Mouse (Mus musculus) retina, embryonic 14.5 days (tissue): ENCODE data around the gene Aqp1.

Source experiments
- DNase-seq: peaks from one replicate; pipeline ENCODE4 v3.0.0-alpha.2; 2015; ENCODE audit warnings: low spot score

Gene Aqp1

DNA sequence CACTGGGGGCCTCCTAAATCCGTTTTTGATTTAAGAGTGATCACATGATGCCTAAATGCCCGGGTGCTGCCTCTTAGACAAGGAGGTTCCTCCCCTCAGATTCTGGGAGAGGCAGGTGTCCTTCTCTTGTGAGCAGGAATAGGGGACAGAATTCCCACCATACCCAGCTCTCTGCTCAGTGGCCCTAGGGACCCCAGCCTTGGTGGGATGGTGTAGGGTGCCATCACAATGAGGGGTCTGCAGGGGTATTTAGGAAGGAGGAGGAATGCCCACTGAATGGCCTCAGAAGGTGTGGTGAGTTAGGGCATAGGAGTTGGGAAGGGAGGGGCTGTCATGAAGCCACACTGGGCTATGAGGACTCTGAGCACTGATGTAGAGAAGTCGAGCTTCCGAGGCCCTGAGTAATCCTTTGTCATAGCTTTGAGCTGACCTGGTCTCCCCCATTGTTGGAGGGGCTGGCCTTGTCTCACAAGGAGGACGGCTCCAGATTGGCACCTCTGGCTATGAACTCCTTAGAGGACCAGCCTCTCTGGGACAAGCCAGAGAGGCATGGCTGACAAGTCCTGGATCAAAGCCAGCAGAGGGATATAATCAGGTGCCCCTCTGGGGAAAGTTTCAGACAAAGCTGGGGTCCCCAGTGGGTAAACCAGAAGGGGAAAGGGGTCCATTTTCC lies 4.0 kb upstream of the Aqp1 start:
- no peak for DNase-seq

DNA sequence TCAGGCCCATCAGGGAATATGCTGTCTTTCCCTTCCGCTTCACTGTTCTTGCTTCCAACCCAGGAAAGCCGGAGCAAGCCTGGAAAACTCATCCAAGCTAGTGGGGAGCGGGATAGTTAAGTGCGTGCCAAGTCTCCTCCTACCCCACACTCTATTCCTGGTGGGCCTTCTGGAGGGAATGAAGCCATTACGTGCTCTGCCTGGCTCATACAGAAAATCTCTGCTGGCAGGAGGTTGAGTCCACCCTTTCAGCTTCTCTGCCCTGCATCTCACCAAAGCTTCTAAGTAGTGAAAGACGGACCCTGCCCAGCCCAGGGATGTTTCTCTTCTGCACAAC lies 3.5 kb upstream of the Aqp1 start:
- no peak for DNase-seq

DNA sequence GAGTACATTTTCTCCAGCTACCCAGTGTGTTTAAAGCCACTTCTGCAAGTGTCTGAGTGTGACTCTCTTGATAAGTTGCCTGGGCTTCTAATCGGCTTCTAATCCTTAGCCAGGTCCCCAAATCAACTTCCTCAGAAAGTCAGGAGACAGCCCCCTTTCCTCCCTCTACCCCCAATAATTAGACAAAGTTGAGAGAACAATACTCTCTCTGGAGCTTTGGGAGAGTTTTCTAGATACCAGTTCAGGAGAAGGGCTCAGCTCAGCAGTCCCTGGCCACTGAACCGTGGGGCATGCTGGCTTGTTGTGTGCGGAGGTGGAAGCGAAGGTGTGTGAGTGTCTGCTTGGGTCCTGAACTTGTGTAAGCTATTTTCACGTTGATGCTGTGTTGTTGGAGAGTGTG lies 1.0 kb downstream of the Aqp1 start:
- DNase-seq, result no peak

DNA sequence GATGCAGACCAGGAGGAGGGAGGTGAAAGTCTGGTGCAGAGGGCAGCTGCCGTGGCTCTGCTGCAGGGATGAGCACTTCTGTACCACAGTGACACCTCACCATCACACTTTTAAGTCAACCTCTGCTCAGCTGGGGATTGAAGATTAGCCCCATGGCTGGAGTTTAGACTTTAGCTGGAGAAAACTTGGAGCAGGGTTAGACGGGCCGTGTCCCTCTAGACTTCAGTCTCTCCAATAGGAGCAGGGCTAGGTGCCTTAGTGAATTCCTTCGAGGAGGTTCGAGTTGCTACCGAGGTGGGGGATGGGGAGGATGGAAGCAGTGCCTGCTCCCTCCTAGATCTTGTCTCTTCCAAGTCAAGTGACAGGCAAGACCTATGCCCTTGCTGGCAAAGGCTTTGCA lies 1.8 kb downstream of the Aqp1 start:
- no peak for DNase-seq

DNA sequence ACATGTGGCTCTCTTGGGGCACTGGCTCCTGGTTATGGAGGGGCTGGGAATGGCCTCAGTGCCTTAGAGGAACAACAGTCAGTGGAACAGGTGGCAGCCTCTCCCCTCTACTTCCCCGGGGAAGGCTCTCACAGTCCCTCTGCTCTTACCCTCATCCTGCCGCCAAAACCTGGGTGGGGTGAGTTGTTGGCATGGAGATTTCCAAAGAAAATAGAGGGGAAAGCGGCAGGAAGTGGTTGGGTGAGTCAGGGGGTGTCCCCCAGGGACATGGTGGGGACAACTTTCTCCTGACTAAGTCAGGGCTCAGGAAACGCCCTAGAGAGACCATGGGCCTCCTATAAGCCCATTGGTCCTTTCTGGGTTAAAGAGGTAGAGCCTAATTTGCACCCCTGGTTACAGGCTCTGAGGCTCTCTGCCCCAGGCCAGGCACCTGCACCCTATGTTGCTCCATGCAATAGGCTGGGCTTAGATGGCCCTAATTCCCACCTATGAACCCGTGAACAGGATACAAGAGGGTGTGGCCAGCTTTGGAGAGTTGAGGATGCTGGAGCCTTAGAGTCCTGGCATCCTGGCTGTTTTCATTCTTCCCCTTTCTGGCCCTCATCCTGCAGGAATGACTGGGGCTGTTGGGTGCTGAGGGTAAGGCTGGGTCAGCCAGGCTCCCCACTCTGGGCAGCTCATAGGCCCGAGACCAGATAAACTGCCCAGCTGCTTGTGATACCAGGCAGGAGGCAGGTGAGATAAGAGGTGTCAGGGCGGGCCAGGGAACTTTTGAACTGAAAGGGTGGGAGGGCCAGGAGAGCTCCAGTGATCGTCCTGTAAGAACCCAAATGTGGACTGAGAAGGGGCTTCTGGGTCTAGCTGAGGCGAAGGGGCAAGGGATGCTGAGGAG lies 2.9 kb downstream of the Aqp1 start:
- no peak for DNase-seq

DNA sequence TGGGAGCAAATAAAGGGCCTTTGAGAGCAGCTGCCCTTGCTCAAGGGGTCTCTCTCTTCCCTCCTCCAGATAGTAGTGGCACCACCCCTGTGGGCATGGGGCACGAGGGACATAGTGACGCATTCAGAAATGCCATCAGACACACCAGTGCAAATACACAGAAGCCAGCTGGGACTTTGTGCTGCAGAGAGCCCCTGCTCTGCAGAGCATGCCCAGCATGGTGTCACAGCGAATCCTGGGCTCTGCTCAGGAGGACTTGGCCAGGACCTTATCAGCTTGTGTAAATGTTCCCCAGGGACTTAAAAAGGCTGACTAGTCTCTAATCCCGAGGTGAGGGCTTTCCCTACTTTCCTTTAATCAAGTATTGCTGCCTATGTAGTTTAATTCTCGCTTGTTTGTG lies 5.5 kb downstream of the Aqp1 start:
- DNase-seq, result no peak

DNA sequence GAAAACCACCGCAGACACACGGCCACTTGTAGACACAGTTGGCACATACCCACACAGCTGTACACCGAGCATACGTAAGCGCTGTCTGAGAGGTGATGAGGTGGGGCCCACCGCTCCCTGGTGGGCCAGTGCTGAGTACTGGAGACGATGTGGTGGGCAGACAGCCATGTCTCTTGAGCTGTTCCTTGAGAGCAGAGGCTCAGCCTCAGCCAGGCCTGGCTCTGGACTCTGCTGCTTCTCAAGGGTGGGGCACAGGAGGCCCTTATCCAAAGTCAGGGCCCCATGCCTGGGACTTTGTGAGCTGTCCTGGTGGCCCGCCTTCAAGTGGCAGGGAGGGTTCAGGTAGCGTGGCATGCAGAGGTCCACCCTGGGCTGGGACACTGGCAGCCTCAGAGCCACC lies 6.1 kb downstream of the Aqp1 start:
- no peak for DNase-seq

DNA sequence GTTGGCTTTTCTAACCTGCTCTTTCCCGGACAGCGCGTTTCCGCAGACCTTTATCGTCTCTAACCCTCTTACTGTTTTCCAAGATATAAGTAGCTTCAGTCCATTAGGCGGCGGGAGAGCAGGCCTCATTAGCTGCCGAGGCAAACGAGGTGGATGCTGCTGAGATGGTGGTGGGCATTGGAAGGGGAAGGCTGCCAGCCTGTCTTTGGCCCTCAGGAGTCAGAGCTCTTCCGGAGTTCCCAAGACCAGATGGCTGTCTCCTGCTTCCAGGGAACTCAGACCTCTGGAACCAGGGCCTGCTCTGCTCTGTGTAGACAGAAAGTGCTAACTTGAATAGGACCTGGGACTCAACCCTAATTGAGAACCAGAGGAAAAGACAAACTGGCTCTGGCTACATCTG lies 7.2 kb downstream of the Aqp1 start:
- DNase-seq, result no peak

DNA sequence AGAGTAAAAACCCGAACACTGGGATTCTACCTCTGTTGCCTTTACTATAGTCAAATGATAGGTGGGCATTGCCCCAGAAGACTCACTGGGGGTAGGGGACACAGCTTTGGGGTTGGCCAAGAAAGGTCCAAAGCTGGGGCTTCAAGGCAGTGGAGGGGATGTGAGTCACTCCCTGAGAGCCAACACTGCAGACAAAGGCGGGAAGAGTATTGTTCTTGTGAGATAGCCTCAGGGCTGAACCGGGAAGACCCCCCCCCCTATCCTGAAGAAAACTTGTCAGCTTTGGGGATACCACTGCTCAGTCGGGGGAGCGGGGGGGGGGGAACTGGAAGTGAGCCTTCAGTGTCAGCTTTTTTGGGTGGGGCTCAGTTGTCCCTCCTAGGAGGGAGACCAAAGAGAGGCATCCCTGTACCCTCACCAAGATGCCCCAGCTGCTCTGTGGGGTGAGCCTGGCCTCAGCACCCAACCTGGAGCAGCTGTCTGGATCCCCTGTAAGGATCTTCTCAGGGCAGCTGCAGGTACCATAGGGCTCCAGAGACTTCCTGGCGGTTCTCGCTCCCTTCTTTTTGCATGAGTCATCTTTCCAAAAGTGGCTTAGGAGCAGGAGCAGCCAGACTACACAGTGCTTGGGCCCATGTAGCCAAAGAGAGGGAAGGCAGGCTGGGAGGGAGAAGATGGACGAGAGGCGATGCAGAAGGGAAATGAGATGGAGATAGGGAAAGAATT lies 8.2 kb downstream of the Aqp1 start:
- DNase-seq, result no peak

DNA sequence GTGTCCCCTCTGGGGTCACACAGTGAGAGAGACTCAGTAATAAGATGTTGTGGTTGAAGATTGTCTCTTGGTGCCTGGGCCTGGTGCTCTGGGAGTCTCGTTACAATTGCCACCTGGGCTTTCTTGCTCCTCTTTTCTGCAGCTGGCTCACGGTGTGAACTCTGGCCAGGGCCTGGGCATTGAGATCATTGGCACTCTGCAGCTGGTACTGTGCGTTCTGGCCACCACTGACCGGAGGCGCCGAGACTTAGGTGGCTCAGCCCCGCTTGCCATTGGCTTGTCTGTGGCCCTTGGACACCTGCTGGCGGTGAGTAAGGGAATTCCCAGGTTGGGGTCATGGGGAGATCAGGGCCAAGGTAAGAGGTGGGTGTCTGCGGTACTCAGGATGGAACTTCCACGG lies 9.0 kb downstream of the Aqp1 start:
- no peak for DNase-seq

DNA sequence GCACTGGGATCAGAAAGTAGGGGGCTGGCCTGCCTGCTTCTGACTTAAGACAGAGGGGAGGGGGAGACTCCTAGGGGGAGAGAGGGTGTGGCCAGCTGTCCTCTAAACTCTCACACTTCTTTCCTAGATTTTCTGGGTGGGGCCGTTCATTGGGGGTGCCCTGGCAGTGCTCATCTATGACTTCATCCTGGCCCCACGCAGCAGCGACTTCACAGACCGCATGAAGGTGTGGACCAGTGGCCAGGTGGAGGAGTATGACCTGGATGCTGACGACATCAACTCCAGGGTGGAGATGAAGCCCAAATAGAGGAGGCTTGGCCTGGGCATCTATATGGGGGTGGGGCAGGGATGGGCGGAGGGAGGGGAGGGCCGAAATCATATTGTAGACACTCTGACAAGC lies 10.3 kb downstream of the Aqp1 start:
- DNase-seq, result no peak

DNA sequence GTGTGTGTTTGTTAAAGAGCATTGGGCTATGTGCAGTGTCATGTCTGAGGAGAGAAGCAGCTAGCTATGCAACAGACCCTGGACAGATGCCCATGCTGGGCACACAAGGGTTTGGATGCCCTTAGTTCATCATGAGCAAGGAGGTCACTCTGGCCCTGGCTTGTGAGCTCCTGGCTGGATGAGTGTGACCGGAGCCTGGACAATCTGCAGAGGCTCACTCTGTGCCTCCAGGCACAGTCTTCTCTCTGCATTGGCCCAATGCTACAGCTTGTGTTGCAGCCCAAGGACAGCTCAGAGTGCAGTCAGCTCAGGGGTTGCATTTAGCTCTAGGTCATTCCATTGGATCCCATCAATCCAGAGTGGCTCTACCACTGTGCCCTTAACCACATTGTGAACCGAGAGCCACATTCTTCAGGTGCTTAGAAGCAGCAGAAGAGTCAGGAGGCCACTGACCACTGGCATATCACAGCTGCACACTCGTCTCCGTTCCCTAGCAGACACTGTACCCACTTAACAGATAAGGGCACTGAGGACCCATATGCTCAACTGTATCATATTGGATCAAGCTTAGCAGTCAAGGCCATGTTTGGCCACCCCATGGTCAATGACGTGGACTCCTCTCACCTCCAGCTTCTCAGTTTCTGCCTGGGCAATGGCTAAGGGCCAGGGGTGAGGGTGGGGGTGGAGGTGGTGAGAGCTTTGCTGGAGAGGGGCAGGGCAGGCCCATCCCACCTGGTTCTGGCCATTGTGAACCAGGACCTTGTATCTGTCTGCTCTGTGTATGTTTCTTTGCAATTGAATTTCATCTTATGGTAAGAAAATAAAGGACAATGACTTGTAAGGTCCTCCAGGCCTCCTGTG lies 11.7 kb downstream of the Aqp1 start:
- DNase-seq, result no peak

DNA sequence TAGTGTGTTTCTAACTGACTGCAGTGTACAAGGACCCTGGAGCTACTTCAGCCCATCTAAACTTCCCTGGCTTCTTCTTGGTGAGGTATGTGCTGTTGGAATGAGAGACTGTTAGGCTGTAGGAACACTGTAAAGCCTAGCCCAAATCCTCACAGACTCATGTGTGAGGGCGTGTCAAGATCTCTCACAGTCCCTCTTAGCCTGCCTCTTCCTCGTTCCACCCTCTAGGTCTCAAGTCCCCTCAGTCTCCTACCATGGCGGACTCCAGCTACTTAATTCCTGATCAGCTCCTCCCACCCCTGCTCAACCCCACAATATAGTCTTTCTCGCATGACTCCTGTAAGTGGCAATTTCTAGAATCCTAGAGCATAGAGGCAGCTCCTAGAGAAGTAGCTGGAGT lies 13.0 kb downstream of the Aqp1 start:
- no peak for DNase-seq

DNA sequence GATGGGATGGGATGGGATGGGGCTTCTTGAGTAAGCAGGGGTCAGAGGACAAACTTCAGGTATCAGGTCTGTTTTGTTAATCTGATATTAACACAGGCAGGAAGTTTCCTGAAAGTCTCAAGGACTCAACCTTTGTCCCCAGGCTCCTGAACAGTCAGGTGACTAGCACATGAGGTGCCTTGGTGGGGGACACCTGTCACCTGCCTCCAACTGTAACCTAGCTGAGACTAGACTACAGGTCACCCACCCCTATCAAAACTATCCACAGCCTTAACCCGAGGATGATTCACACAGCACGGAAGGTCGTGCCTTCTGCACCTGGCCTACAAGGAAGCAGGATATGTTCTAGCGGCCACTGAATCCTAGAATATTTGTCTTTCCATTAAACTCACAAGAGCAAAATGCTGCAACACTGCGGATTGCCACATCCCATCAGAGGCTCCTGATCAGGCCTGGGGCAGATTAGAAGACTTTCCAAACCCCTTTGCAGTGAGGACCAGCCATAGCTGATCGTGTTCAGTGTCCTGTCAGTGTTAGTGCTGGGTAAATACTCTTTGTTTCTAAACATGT lies 14.2 kb downstream of the Aqp1 start:
- DNase-seq, result no peak

DNA sequence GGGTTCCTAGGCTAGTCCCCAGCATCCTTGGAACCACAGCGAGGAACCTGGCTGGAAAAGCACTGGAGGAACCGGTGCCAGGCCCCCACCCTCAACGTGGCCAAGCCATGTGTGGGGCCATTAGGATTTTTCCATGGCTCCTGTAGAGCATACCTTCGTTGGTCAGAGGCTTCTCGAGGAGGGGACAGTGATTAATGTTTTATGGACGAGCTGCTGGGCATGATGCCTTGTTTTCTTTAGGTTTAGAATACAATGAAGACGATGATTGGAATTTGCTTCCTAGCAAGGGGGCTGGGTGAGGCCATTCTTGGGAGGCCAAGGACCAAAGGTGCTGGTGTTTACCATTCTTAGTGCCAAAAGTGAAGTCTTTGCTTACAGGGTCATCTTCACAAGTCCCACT lies 15.5 kb downstream of the Aqp1 start:
- no peak for DNase-seq

DNA sequence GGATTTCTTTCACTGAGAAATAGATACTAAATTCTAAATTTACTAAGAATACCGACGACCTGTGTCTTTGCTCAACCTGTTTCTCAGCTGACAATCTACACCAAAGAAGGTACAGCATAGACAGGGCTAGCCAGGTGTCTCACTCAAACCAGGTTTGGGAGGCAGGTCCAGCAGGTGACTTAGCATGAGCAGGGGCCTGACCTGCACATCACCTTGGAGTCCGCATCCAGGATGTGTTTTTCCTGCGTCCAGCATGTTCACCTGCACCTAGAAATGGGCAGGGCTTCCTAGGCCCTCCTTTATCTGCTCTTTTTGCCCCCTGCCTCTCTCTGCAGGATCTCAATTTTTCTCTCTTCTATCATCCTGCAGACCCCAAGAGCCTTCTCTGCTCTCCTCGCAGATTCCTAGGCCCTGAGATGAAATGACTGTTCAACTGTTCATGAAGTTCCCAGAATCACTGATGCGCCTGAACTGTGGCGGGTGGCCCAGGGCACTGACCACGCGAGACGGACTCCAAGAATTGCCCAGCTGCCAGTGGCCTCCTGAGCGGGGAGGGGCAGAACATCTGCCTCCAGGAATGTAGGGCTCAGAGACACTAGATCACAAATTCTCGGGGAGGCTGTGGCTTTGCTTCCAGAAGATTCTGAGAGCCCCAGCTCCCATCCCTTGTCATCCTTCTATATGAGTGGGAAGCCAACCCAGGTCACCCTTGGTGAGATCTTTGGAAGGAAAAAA lies 17.6 kb downstream of the Aqp1 start:
- DNase-seq, result no peak

DNA sequence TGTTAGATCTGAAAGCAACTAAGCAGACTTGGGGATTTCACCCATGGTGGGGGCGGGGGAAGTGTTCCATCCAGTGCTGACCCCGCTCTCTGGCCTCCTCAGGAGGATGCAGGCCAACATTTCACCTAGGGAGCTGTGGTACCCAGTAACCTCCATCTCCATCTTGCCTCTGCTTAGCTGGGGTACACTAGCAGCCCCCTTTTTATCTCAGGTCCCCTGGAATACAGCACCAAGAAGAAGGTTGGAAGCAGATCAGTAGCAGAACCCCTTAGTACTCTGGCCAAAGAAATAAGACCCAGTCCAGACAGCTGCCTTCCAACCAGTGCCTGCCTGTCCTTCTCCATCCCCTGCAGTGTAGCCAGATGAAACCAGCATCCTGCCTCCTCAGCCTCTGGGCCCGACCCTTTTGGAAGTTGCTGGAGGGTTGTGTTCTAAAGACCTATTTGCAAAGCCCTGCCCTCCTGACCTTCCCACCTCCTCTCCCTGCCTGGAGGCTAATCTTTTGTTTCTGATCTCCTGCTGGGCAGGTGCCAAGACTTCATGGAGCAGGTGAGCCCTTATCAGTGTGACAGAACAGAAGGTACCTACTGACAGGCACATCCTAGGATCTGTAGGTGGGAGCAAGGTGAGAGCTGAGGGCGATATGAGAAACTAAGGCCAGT lies 18.4 kb downstream of the Aqp1 start:
- DNase-seq, result no peak

DNA sequence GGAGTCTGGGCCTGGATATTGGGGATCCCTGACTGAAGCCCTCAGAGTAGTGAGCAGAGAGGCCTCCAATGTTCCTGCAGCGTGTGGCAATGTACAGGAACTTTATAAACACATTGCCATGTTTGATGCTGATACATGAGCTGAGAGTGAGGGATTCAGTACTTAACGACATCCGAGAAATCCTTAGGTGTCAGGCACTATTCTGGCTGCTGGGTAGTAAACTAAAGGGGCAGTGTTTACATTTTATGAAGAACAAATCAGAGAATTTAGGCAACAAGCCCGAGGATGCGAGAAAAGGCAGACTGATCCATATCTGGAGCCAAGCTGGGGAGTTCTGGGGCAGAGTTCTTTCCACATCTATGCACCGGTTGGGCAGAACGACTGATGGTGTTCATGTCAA lies 19.3 kb downstream of the Aqp1 start:
- no peak for DNase-seq

DNA sequence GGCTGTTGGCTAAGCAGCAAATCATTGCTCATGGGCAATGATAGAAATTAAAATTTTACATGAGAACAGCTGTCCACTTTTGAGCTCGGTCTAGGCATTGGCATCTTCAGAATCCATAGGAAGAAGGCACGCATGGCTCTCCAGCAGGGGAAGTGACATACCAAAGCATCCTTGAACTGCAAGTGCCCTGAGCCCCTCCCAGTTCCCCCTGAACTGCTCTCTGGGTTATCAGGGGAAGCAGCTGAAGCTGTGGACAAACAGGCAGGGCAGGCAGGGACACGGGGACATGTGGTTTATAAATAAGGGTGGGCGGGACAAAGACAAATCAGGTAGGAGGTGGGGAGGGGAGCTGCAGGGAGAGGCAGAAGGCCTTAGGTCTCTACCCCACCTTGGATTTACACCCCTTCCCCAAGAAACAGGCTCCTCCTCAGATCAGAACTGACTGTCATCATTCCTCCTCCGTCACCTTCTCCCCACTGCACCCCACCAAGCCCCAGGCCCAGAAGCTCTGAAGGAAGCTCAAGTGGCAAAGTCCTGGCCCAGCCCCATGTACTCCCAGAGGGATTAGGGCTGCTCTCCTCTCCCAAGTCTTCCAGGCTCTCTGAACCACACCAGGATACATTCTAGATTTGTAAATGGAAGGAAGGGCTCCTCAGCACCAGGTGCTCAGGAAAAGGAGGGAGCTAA lies 19.9 kb downstream of the Aqp1 start:
- DNase-seq, result no peak
